Mouse (Mus musculus) forebrain, embryonic 11.5 days (tissue): ENCODE measurements around the gene Exoc2. TPM values are rescaled to one million over a fixed set of nuclear protein-coding genes. Genes with fewer than 3 reads are reported as not detected.

Source experiments
- ATAC-seq: fragments of 200-750 bp; cut with Nextera tagmentation; replicated peaks from 2 replicates; pipeline ENCODE4 v1.8.0; 2017; ENCODE audit warnings: moderate TSS enrichment; ENCODE audit not compliant: low FRiP score
- DNase-seq: peaks from one replicate; pipeline ENCODE4 v3.0.0-alpha.2; 2017; ENCODE audit warnings: low spot score
- H3K27ac ChIP-seq: fragments of 300-500 bp; sonication (generic); 2 replicates; pipeline ENCODE4 v1.5.1; 2014; ENCODE audit warnings: low read depth, low read length
- H3K27me3 ChIP-seq: fragments of 300-500 bp; sonication (generic); 2 replicates; pipeline ENCODE4 v1.6.1; 2014; ENCODE audit warnings: mild to moderate bottlenecking, low read length, mixed read lengths; ENCODE audit not compliant: control insufficient read depth, insufficient read depth
- H3K36me3 ChIP-seq: fragments of 300-500 bp; sonication (generic); 2 replicates; pipeline ENCODE4 v1.6.1; 2014; ENCODE audit warnings: mild to moderate bottlenecking, low read length, moderate library complexity, mixed read lengths; ENCODE audit not compliant: control insufficient read depth, insufficient read depth
- H3K4me1 ChIP-seq: fragments of 300-500 bp; sonication (generic); replicated peaks from 2 replicates; pipeline ENCODE4 v1.6.1; 2014; ENCODE audit warnings: low read length, mixed read lengths; ENCODE audit not compliant: control insufficient read depth, insufficient read depth
- H3K4me2 ChIP-seq: fragments of 300-500 bp; sonication (generic); 2 replicates; pipeline ENCODE4 v1.6.1; 2014; ENCODE audit warnings: low read depth, mild to moderate bottlenecking, low read length, moderate library complexity, mixed read lengths; ENCODE audit not compliant: severe bottlenecking
- H3K4me3 ChIP-seq: fragments of 300-500 bp; sonication (generic); 2 replicates; pipeline ENCODE4 v1.5.1; 2014; ENCODE audit warnings: low read depth, low read length
- H3K9ac ChIP-seq: fragments of 300-500 bp; sonication (generic); 2 replicates; pipeline ENCODE4 v1.6.1; 2014; ENCODE audit warnings: low read length
- H3K9me3 ChIP-seq: fragments of 300-500 bp; sonication (generic); 2 replicates; pipeline ENCODE4 v1.6.1; 2016; ENCODE audit warnings: low read length, mixed read lengths; ENCODE audit not compliant: control insufficient read depth
- WGBS: fragments of 180-500 bp; shearing (Covaris S2); extraction: QIAGEN DNeasy Blood & Tissue Kit; methylation state at CpG from one replicate; pipeline ENCODE4 v1.1.7; 2014; 5-methylcytosine and 5-hydroxymethylcytosine counted together
- polyA plus RNA-seq: library from polyadenylated mRNA; unstranded; fragments of >200 nt; fragmentation: Nextera tagmentation; extraction: Ambion mirVana; gene quantifications from 2 replicates; pipeline ENCODE4 v1.2.1, GENCODE M21; 2014

Exoc2 gene
- polyA plus RNA-seq, 1 experiment from 2014 or later, result 37.9 TPM

- H3K36me3 ChIP-seq, result no peaks in the 10 kb centered on the region
These were observed 23.8 kb upstream of the Exoc2 start for GRCm38 (mm10) chr13:30997526-30998253.

GRCm38 (mm10) chr13:30994249-30994858, 20.5 kb upstream of the Exoc2 start:
- no peak for ATAC-seq
- no peak for DNase-seq
- Histone ChIP-seq H3K4me1 (no peaks in the 10 kb centered on the region), H3K4me2 (no peak overlapping the region), H3K9me3 (no peaks in the 10 kb centered on the region), H3K9ac (no peak overlapping the region), H3K4me3 (no peak overlapping the region), H3K27me3 (no peaks in the 10 kb centered on the region), H3K27ac (no peak overlapping the region), H3K36me3 (no peaks in the 10 kb centered on the region)
- 82% methylated on average over 6 of the region's 6 CpGs for WGBS

More at GRCm38 (mm10) chr13:30997526-30998253, 23.8 kb upstream of the Exoc2 start:
- ATAC-seq (no peak), DNase-seq (no peak)
- no peak overlapping the region for H3K4me2 ChIP-seq
- no peak overlapping the region for H3K9ac ChIP-seq
- H3K9me3 ChIP-seq, result no peaks in the 10 kb centered on the region
- no peaks in the 10 kb centered on the region for H3K4me1 ChIP-seq
- H3K27me3 ChIP-seq, result no peaks in the 10 kb centered on the region
- H3K4me3 ChIP-seq, result no peak overlapping the region
- WGBS, result 89% methylated on average over 8 of the region's 8 CpGs
- no peak overlapping the region for H3K27ac ChIP-seq

GRCm38 (mm10) chr13:30993819-30994218, 19.9 kb upstream of the Exoc2 start:
- Histone ChIP-seq H3K36me3 (no peaks in the 10 kb centered on the region), H3K4me3 (no peak overlapping the region), H3K27me3 (no peaks in the 10 kb centered on the region), H3K4me2 (no peak overlapping the region), H3K9me3 (no peaks in the 10 kb centered on the region), H3K9ac (no peak overlapping the region), H3K27ac (no peak overlapping the region), H3K4me1 (no peaks in the 10 kb centered on the region)
- ATAC-seq (0 out of 2 replicates have a peak, but pooled peaks have one; percentile 51), DNase-seq (peak; percentile 57)
- 32% methylated on average over 3 of the region's 3 CpGs for WGBS

- no peak for DNase-seq
- H3K27ac ChIP-seq, result no peak overlapping the region
- no peak for ATAC-seq
- H3K36me3 ChIP-seq, result no peaks in the 10 kb centered on the region
- H3K9ac ChIP-seq, result no peak overlapping the region
- no peaks in the 10 kb centered on the region for H3K9me3 ChIP-seq
- no peak overlapping the region for H3K4me3 ChIP-seq
- no peak overlapping the region for H3K4me2 ChIP-seq
- no peaks in the 10 kb centered on the region; the same call in 1 of the 2 replicates for H3K4me1 ChIP-seq
- no peaks in the 10 kb centered on the region for H3K27me3 ChIP-seq
- 81% methylated on average over 9 of the region's 9 CpGs for WGBS
These were observed 16.3 kb upstream of the Exoc2 start for GRCm38 (mm10) chr13:30990233-30990632.

GRCm38 (mm10) chr13:30989710-30990109, 15.8 kb upstream of the Exoc2 start:
- Histone ChIP-seq H3K27ac (no peak overlapping the region), H3K9me3 (no peaks in the 10 kb centered on the region), H3K4me2 (no peak overlapping the region), H3K4me1 (no peaks in the 10 kb centered on the region; the same call in 1 of the 2 replicates), H3K36me3 (no peaks in the 10 kb centered on the region), H3K9ac (no peak overlapping the region), H3K4me3 (no peak overlapping the region), H3K27me3 (no peaks in the 10 kb centered on the region)
- ATAC-seq, result no peak
- DNase-seq, result no peak
- 87% methylated on average over 10 of the region's 10 CpGs for WGBS

GRCm38 (mm10) chr13:30987686-30988085, 13.8 kb upstream of the Exoc2 start:
- Histone ChIP-seq H3K4me3 (no peak overlapping the region), H3K27me3 (no peaks in the 10 kb centered on the region), H3K4me1 (no peaks in the 10 kb centered on the region; the same call in 1 of the 2 replicates), H3K27ac (no peak overlapping the region), H3K36me3 (no peaks in the 10 kb centered on the region), H3K9ac (no peak overlapping the region), H3K4me2 (no peak overlapping the region), H3K9me3 (no peaks in the 10 kb centered on the region)
- no peak for ATAC-seq
- no peak for DNase-seq
- WGBS, result 88% methylated on average over 2 of the region's 2 CpGs

GRCm38 (mm10) chr13:30986934-30987455, 13.1 kb upstream of the Exoc2 start:
- no peaks in the 10 kb centered on the region for H3K36me3 ChIP-seq
- H3K9me3 ChIP-seq, result no peaks in the 10 kb centered on the region
- H3K4me2 ChIP-seq, result no peak overlapping the region
- H3K27me3 ChIP-seq, result no peaks in the 10 kb centered on the region
- ATAC-seq, result no peak
- no peak overlapping the region for H3K9ac ChIP-seq
- DNase-seq, result no peak
- no peak overlapping the region for H3K27ac ChIP-seq
- WGBS, result 73% methylated on average over 10 of the region's 10 CpGs
- no peak overlapping the region for H3K4me3 ChIP-seq
- H3K4me1 ChIP-seq, result no peaks in the 10 kb centered on the region; the same call in 1 of the 2 replicates

GRCm38 (mm10) chr13:30985598-30986466, 11.9 kb upstream of the Exoc2 start:
- 17% methylated on average over 27 of the region's 27 CpGs for WGBS
- Histone ChIP-seq H3K4me3 (peak overlapping the region; percentile 20), H3K9ac (peak overlapping the region; percentile 41), H3K9me3 (no peaks in the 10 kb centered on the region), H3K27ac (no peak overlapping the region), H3K27me3 (no peaks in the 10 kb centered on the region), H3K4me2 (peak overlapping the region; percentile 58), H3K36me3 (no peaks in the 10 kb centered on the region), H3K4me1 (no peaks in the 10 kb centered on the region; the same call in 1 of the 2 replicates)
- DNase-seq (peak; percentile 64), ATAC-seq (peak; percentile 55; the same call in 1 of the 2 replicates)
